Mouse (Mus musculus) kidney, adult 2 months (tissue): ENCODE data around the gene E330021D16Rik. TPM values are rescaled to one million over a fixed set of nuclear protein-coding genes. Genes with fewer than 3 reads are reported as not detected.
"Not testable (repeated sequence)": the region's sequence is repeated elsewhere in the genome, so short reads cannot be mapped to it uniquely, and the experiment has no call there.

Source experiments
- DNase-seq: peaks from one replicate; pipeline ENCODE4 v3.0.0; 2021
- H3K27ac ChIP-seq: fragments of 200-500 bp; 2 replicates; pipeline ENCODE4 v1.5.1; 2012; ENCODE audit warnings: low read depth, low read length, control low read depth, inconsistent platforms; ENCODE audit not compliant: insufficient read depth
- H3K27me3 ChIP-seq: fragments of 200-500 bp; replicated peaks from 2 replicates; pipeline ENCODE4 v1.6.1; 2012; ENCODE audit warnings: mild to moderate bottlenecking, moderate library complexity, low read length, inconsistent platforms; ENCODE audit not compliant: control insufficient read depth, insufficient read depth
- H3K36me3 ChIP-seq: fragments of 200-500 bp; 2 replicates; pipeline ENCODE4 v1.6.1; 2012; ENCODE audit warnings: mild to moderate bottlenecking, moderate library complexity, low read length, inconsistent platforms; ENCODE audit not compliant: control insufficient read depth, insufficient read depth
- H3K4me1 ChIP-seq: fragments of 200-500 bp; 2 replicates; pipeline ENCODE4 v1.6.1; 2011; ENCODE audit warnings: low read length; ENCODE audit not compliant: control insufficient read depth, insufficient read depth
- H3K4me3 ChIP-seq: fragments of 200-500 bp; 2 replicates; pipeline ENCODE4 v1.5.1; 2011; ENCODE audit warnings: mild to moderate bottlenecking, low read depth, low read length, control low read depth; ENCODE audit not compliant: insufficient read depth
- CTCF ChIP-seq: fragments of 200-500 bp; conservative IDR thresholded peaks from 2 replicates; pipeline ENCODE4 v1.5.1; 2011; ENCODE audit warnings: low read depth, mild to moderate bottlenecking, control low read depth, low read length, moderate library complexity, mixed read lengths; ENCODE audit not compliant: insufficient read depth, insufficient read length
- POLR2A ChIP-seq: fragments of 200-500 bp; IDR thresholded peaks from one replicate; pipeline ENCODE4 v1.6.1; 2011; ENCODE audit warnings: low read depth, low read length, control low read depth
- WGBS: fragments of 180-500 bp; shearing (Covaris S2); methylation state at CpG from one replicate; pipeline ENCODE4 v1.1.7; 2018; 5-methylcytosine and 5-hydroxymethylcytosine counted together
- polyA plus RNA-seq: library from polyadenylated mRNA; depleted of rRNA; stranded (reverse); fragments of >200 nt; gene quantifications from 2 replicates; pipeline ENCODE4 v1.2.3, GENCODE M21; 2012

E330021D16Rik gene
- polyA plus RNA-seq, 1 experiment = 1.3 TPM

- no peak for DNase-seq
- Histone ChIP-seq H3K4me3 (no peak overlapping the region), H3K27ac (no peak overlapping the region), H3K27me3 (no peaks in the 10 kb centered on the region), H3K36me3 (no peaks in the 10 kb centered on the region), H3K4me1 (peaks cover 7% of the 10 kb centered on the region; the same call in 1 of the 2 replicates)
- WGBS = 87% methylated on average over 6 of the region's 6 CpGs
- TF ChIP-seq CTCF (no peak), POLR2A (no peak)
Observed at GRCm38 (mm10) chr6:136450863-136451262, 35.5 kb upstream of the E330021D16Rik start.

- WGBS = 89% methylated on average over 1 of the region's 1 CpGs
- H3K4me3 ChIP-seq = no peak overlapping the region
- no peak for TF ChIP-seq CTCF
- no peak for TF ChIP-seq POLR2A
- no peak overlapping the region; the same call in 1 of the 2 replicates for H3K27ac ChIP-seq
- DNase-seq = no peak
- H3K36me3 ChIP-seq = no peaks in the 10 kb centered on the region
- H3K4me1 ChIP-seq = peaks cover 7% of the 10 kb centered on the region; the same call in 1 of the 2 replicates
- no peaks in the 10 kb centered on the region for H3K27me3 ChIP-seq
Observed at GRCm38 (mm10) chr6:136449930-136450329, 34.6 kb upstream of the E330021D16Rik start.

GRCm38 (mm10) chr6:136449270-136449692 is 33.9 kb upstream of the E330021D16Rik start:
- Histone ChIP-seq H3K4me1 (peaks cover 7% of the 10 kb centered on the region; the same call in 1 of the 2 replicates), H3K36me3 (no peaks in the 10 kb centered on the region), H3K27me3 (no peaks in the 10 kb centered on the region), H3K4me3 (no peak overlapping the region), H3K27ac (no peak overlapping the region)
- TF ChIP-seq CTCF (no peak), POLR2A (no peak)
- peak; percentile 78 for DNase-seq
- 10% methylated on average over 9 of the region's 9 CpGs for WGBS

- WGBS = 89% methylated on average over 2 of the region's 2 CpGs
- H3K4me3 ChIP-seq, DNase-seq, H3K36me3 ChIP-seq, H3K27ac ChIP-seq, H3K4me1 ChIP-seq, H3K27me3 ChIP-seq: not testable (repeated sequence)
Observed at GRCm38 (mm10) chr6:136439205-136439604, 23.8 kb upstream of the E330021D16Rik start.

- H3K27me3 ChIP-seq, DNase-seq, H3K4me1 ChIP-seq, H3K36me3 ChIP-seq, H3K27ac ChIP-seq, H3K4me3 ChIP-seq: not testable (repeated sequence)
- WGBS = 95% methylated on average over 3 of the region's 3 CpGs
Observed at GRCm38 (mm10) chr6:136436151-136436550, 20.8 kb upstream of the E330021D16Rik start.

- no peak for TF ChIP-seq CTCF
- TF ChIP-seq POLR2A = no peak
- no peaks in the 10 kb centered on the region for H3K27me3 ChIP-seq
- H3K4me1 ChIP-seq = no peaks in the 10 kb centered on the region
- H3K27ac ChIP-seq = no peak overlapping the region
- no peak for DNase-seq
- 77% methylated on average over 6 of the region's 6 CpGs for WGBS
- H3K36me3 ChIP-seq = no peaks in the 10 kb centered on the region
- no peak overlapping the region for H3K4me3 ChIP-seq
Observed at GRCm38 (mm10) chr6:136433573-136433972, 18.2 kb upstream of the E330021D16Rik start.

- no peaks in the 10 kb centered on the region for H3K4me1 ChIP-seq
- no peak for TF ChIP-seq POLR2A
- TF ChIP-seq CTCF = no peak
- no peaks in the 10 kb centered on the region for H3K36me3 ChIP-seq
- H3K27me3 ChIP-seq = no peaks in the 10 kb centered on the region
- H3K27ac ChIP-seq = no peak overlapping the region
- H3K4me3 ChIP-seq = no peak overlapping the region
- no peak for DNase-seq
- 44% methylated on average over 7 of the region's 7 CpGs for WGBS
Observed at GRCm38 (mm10) chr6:136431896-136432248, 16.5 kb upstream of the E330021D16Rik start.

- no peaks in the 10 kb centered on the region for H3K27me3 ChIP-seq
Observed at GRCm38 (mm10) chr6:136431169-136431895, 16.0 kb upstream of the E330021D16Rik start.

More at GRCm38 (mm10) chr6:136431169-136431895, 16.0 kb upstream of the E330021D16Rik start:
- no peak for DNase-seq
- TF ChIP-seq POLR2A (no peak), CTCF (no peak)
- Histone ChIP-seq H3K36me3 (no peaks in the 10 kb centered on the region), H3K27ac (no peak overlapping the region), H3K4me1 (no peaks in the 10 kb centered on the region), H3K4me3 (no peak overlapping the region)
- WGBS = 73% methylated on average over 10 of the region's 10 CpGs
